Mouse (Mus musculus) midbrain, embryonic 11.5 days (tissue): Measurements from ENCODE around the gene Ocln. TPM values are rescaled to one million over a fixed set of nuclear protein-coding genes. Genes with fewer than 3 reads are reported as not detected.

Experiments used
- ATAC-seq: fragments of 200-750 bp; cut with Nextera tagmentation; 2 replicates; pipeline ENCODE4 v1.8.0; 2017; ENCODE audit warnings: moderate TSS enrichment, moderate library complexity; ENCODE audit not compliant: low FRiP score
- DNase-seq: peaks from one replicate; pipeline ENCODE4 v3.0.0; 2015; ENCODE audit warnings: low spot score; ENCODE audit errors: missing footprints
- H3K27ac ChIP-seq: fragments of 300-500 bp; sonication (generic); 2 replicates; pipeline ENCODE4 v1.5.1; 2014; ENCODE audit warnings: low read depth, low read length
- H3K27me3 ChIP-seq: fragments of 300-500 bp; sonication (generic); 2 replicates; pipeline ENCODE4 v1.6.1; 2014; ENCODE audit warnings: mild to moderate bottlenecking, low read length, moderate library complexity, mixed read lengths; ENCODE audit not compliant: control insufficient read depth, insufficient read depth
- H3K36me3 ChIP-seq: fragments of 300-500 bp; sonication (generic); 2 replicates; pipeline ENCODE4 v1.6.1; 2014; ENCODE audit warnings: mild to moderate bottlenecking, low read length, moderate library complexity, mixed read lengths; ENCODE audit not compliant: control insufficient read depth, insufficient read depth
- H3K4me1 ChIP-seq: fragments of 300-500 bp; sonication (generic); 2 replicates; pipeline ENCODE4 v1.6.1; 2014; ENCODE audit warnings: low read length; ENCODE audit not compliant: control insufficient read depth, insufficient read depth
- H3K4me2 ChIP-seq: fragments of 300-500 bp; sonication (generic); 2 replicates; pipeline ENCODE4 v1.6.1; 2014; ENCODE audit warnings: mild to moderate bottlenecking, moderate library complexity
- H3K4me3 ChIP-seq: fragments of 300-500 bp; sonication (generic); 2 replicates; pipeline ENCODE4 v1.5.1; 2014; ENCODE audit warnings: low read depth, low read length
- H3K9ac ChIP-seq: fragments of 300-500 bp; sonication (generic); 2 replicates; pipeline ENCODE4 v1.6.1; 2014; ENCODE audit warnings: low read length
- H3K9me3 ChIP-seq: fragments of 300-500 bp; sonication (generic); 2 replicates; pipeline ENCODE4 v1.6.1; 2016; ENCODE audit warnings: low read length; ENCODE audit not compliant: control insufficient read depth
- WGBS: fragments of 180-500 bp; shearing (Covaris S2); extraction: QIAGEN DNeasy Blood & Tissue Kit; methylation state at CpG from one replicate; pipeline ENCODE4 v1.1.7; 2014; 5-methylcytosine and 5-hydroxymethylcytosine counted together
- polyA plus RNA-seq: library from polyadenylated mRNA; unstranded; fragments of >200 nt; fragmentation: Nextera tagmentation; extraction: Ambion mirVana; gene quantifications from 2 replicates; pipeline ENCODE4 v1.2.1, GENCODE M21; 2014

The Ocln gene
- 1.5 and 2.1 TPM in 2 replicates for polyA plus RNA-seq

- DNase-seq, result peak; percentile 94
- WGBS, result under 1% methylated on average over 45 of the region's 45 CpGs
- Histone ChIP-seq H3K27me3 (peaks cover 36% of the 10 kb centered on the region), H3K4me3 (peak within 1 kb of the TSS; percentile 52), H3K4me2 (peak within 1 kb of the TSS; percentile 98), H3K36me3 (no peaks in the 10 kb centered on the region), H3K4me1 (peaks cover 7% of the 10 kb centered on the region), H3K9me3 (no peaks in the 10 kb centered on the region), H3K27ac (no peak within 1 kb of the TSS), H3K9ac (peak within 1 kb of the TSS; percentile 36)
- peak; percentile 72 for ATAC-seq
Observed at GRCm38 (mm10) chr13:100552369-100553041, at the start of gene Ocln. TSS of gene Ocln (minus strand) at chr13:100552718.

- ATAC-seq (no peak), DNase-seq (no peak)
- no peaks in the 10 kb centered on the region for H3K27me3 ChIP-seq
- no peak overlapping the region for H3K4me3 ChIP-seq
- H3K27ac ChIP-seq, result no peak overlapping the region
- no peaks in the 10 kb centered on the region for H3K36me3 ChIP-seq
- H3K4me2 ChIP-seq, result no peak overlapping the region
- H3K4me1 ChIP-seq, result no peaks in the 10 kb centered on the region
- H3K9ac ChIP-seq, result no peak overlapping the region
- 77% methylated on average over 8 of the region's 8 CpGs for WGBS
- no peaks in the 10 kb centered on the region for H3K9me3 ChIP-seq
Observed at GRCm38 (mm10) chr13:100601034-100601433, 48.5 kb upstream of the Ocln start.

- no peaks in the 10 kb centered on the region for H3K9me3 ChIP-seq
- WGBS, result 80% methylated on average over 12 of the region's 12 CpGs
Observed at GRCm38 (mm10) chr13:100600317-100600716, 47.8 kb upstream of the Ocln start.

GRCm38 (mm10) chr13:100597284-100597683, 44.8 kb upstream of the Ocln start:
- Histone ChIP-seq H3K27ac (no peak overlapping the region), H3K9me3 (no peaks in the 10 kb centered on the region), H3K4me1 (no peaks in the 10 kb centered on the region), H3K9ac (no peak overlapping the region), H3K4me3 (no peak overlapping the region), H3K4me2 (no peak overlapping the region), H3K27me3 (no peaks in the 10 kb centered on the region), H3K36me3 (no peaks in the 10 kb centered on the region)
- DNase-seq, result no peak
- ATAC-seq, result no peak
- 87% methylated on average over 9 of the region's 9 CpGs for WGBS

More at GRCm38 (mm10) chr13:100600317-100600716, 47.8 kb upstream of the Ocln start:
- DNase-seq (no peak), ATAC-seq (no peak)
- Histone ChIP-seq H3K27me3 (no peaks in the 10 kb centered on the region), H3K4me3 (no peak overlapping the region), H3K4me2 (no peak overlapping the region), H3K4me1 (no peaks in the 10 kb centered on the region), H3K27ac (no peak overlapping the region), H3K9ac (no peak overlapping the region), H3K36me3 (no peaks in the 10 kb centered on the region)

GRCm38 (mm10) chr13:100595552-100595885, 43.0 kb upstream of the Ocln start:
- 87% methylated on average over 3 of the region's 3 CpGs for WGBS
- H3K4me1 ChIP-seq, result no peaks in the 10 kb centered on the region
- no peaks in the 10 kb centered on the region for H3K27me3 ChIP-seq
- H3K9ac ChIP-seq, result no peak overlapping the region
- DNase-seq (no peak), ATAC-seq (no peak)
- no peaks in the 10 kb centered on the region for H3K36me3 ChIP-seq
- no peak overlapping the region for H3K4me3 ChIP-seq
- H3K9me3 ChIP-seq, result no peaks in the 10 kb centered on the region
- H3K27ac ChIP-seq, result no peak overlapping the region
- no peak overlapping the region for H3K4me2 ChIP-seq

GRCm38 (mm10) chr13:100594838-100595551, 42.5 kb upstream of the Ocln start:
- Histone ChIP-seq H3K9ac (no peak overlapping the region), H3K27me3 (no peaks in the 10 kb centered on the region), H3K9me3 (no peaks in the 10 kb centered on the region), H3K36me3 (no peaks in the 10 kb centered on the region), H3K4me1 (no peaks in the 10 kb centered on the region), H3K27ac (no peak overlapping the region), H3K4me3 (no peak overlapping the region), H3K4me2 (no peak overlapping the region)
- DNase-seq, result no peak
- WGBS, result 76% methylated on average over 5 of the region's 5 CpGs
- no peak for ATAC-seq

GRCm38 (mm10) chr13:100594041-100594792, 41.7 kb upstream of the Ocln start:
- H3K4me2 ChIP-seq, result peak overlapping the region; percentile 13; the same call in 1 of the 2 replicates

GRCm38 (mm10) chr13:100588646-100589045, 36.1 kb upstream of the Ocln start:
- Histone ChIP-seq H3K4me3 (no peak overlapping the region), H3K9ac (no peak overlapping the region), H3K9me3 (no peaks in the 10 kb centered on the region), H3K36me3 (no peaks in the 10 kb centered on the region), H3K4me2 (no peak overlapping the region), H3K4me1 (no peaks in the 10 kb centered on the region), H3K27me3 (no peaks in the 10 kb centered on the region), H3K27ac (no peak overlapping the region)
- WGBS, result 88% methylated on average over 11 of the region's 12 CpGs
- no peak for ATAC-seq
- no peak for DNase-seq

More at GRCm38 (mm10) chr13:100594041-100594792, 41.7 kb upstream of the Ocln start:
- H3K27ac ChIP-seq, result no peak overlapping the region
- no peaks in the 10 kb centered on the region for H3K27me3 ChIP-seq
- H3K9ac ChIP-seq, result no peak overlapping the region
- WGBS, result 58% methylated on average over 11 of the region's 17 CpGs
- H3K4me1 ChIP-seq, result no peaks in the 10 kb centered on the region
- H3K36me3 ChIP-seq, result no peaks in the 10 kb centered on the region
- ATAC-seq, result 0 out of 2 replicates have a peak, but pooled peaks have one; percentile 48
- DNase-seq, result peak; percentile 92
- no peak overlapping the region for H3K4me3 ChIP-seq
- H3K9me3 ChIP-seq, result no peaks in the 10 kb centered on the region

- Histone ChIP-seq H3K27ac (no peak overlapping the region), H3K4me3 (no peak overlapping the region), H3K27me3 (no peaks in the 10 kb centered on the region), H3K9me3 (no peaks in the 10 kb centered on the region), H3K9ac (no peak overlapping the region), H3K4me1 (no peaks in the 10 kb centered on the region; the same call in 1 of the 2 replicates), H3K4me2 (no peak overlapping the region), H3K36me3 (no peaks in the 10 kb centered on the region)
- WGBS, result 64% methylated on average over 6 of the region's 6 CpGs
- ATAC-seq, result no peak
- no peak for DNase-seq
Observed at GRCm38 (mm10) chr13:100582144-100582543, 29.6 kb upstream of the Ocln start.
